Mouse (Mus musculus): ENCODE measurements around the gene Hoxd13. TPM values are rescaled to one million over a fixed set of nuclear protein-coding genes. Genes with fewer than 3 reads are reported as not detected.

The Hoxd13 gene
- polyA plus RNA-seq, 1 experiment, result 0.04 TPM

DNA sequence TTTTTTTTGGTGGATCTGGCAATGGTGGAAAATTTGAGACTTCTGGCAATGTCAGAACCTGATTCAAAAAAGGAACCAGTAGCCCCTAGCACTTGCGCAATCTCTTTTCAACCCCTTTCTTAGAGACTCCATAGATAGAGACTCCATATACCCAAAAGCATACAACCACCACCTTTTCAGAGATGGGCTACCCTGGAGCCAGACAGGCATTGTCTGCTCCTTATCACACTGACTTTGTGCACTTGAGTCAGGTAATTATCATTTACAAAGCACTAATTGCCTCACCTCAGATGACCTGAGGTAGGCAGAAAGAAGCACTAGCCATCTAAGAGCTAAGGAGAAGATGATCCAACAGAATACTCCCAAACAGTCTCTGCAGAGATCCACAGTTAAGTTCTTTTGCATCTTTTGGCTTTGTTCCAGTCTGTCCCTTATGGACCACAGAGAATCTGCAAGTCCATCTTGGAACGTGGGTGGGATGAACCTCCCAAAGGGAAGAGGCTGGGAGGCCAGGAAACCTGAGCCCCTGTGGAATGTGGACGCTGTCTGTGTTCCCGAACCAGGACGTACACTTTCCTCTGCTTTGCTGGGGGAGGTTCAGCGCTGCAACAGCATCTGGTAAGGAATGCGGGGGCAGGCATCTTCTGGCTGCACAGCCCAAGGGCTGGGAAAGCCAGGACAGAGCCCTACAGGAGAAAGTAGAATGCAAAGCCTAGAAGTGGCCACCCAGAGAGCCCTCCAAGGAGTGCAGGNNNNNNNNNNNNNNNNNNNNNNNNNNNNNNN lies 20.8 kb upstream of the Hoxd13 start:
- no peak for DNase-seq
- TF ChIP-seq POLR2A (IDR thresholded peaks at IDR 0.05; ENCODE audit: control insufficient read depth, extremely low read depth, insufficient read depth, low read length, poor library complexity), result no peak
- TF ChIP-seq CTCF (IDR thresholded peaks at IDR 0.05; ENCODE audit: borderline replicate concordance, control insufficient read depth, extremely low read depth, insufficient read depth, low read length, poor library complexity), result no peak
- Histone ChIP-seq H3K36me3 (ENCODE audit: control insufficient read depth, insufficient read depth, low read length) (no peaks in the 10 kb centered on the region), H3K4me3 (ENCODE audit: control insufficient read depth, insufficient read depth, low read length) (no peak overlapping the region), H3K27me3 (ENCODE audit: control insufficient read depth, insufficient read depth, low read length) (peaks cover 21% of the 10 kb centered on the region), H3K4me1 (replicated peaks; ENCODE audit: control insufficient read depth, insufficient read depth, low read length) (no peaks in the 10 kb centered on the region), H3K27ac (ENCODE audit: control insufficient read depth, insufficient read depth, low read length) (no peak overlapping the region)
- 35% methylated on average over 7 of the region's 7 CpGs for WGBS

DNA sequence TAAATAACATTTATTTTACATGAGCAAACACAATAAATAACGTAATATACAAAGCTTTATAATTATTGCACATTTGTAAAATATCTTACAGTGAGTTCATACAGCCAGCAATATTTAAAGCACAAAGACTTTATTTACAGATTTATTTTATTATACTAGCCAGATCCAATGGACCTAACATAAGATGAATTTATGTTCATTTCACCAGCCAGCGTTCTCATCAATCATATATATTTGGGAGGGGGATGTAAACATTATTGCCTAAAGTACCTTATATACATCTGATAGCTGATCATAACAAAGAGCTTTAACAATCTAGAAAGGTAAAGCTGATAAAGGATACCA lies 15.1 kb upstream of the Hoxd13 start:
- no peaks in the 10 kb centered on the region for H3K36me3 ChIP-seq (ENCODE audit: control insufficient read depth, insufficient read depth, low read length)
- H3K27me3 ChIP-seq (ENCODE audit: control insufficient read depth, insufficient read depth, low read length), result peaks cover 30% of the 10 kb centered on the region
- no peak overlapping the region for H3K4me3 ChIP-seq (ENCODE audit: control insufficient read depth, insufficient read depth, low read length)
- H3K4me1 ChIP-seq (replicated peaks; ENCODE audit: control insufficient read depth, insufficient read depth, low read length), result no peaks in the 10 kb centered on the region
- no peak overlapping the region for H3K27ac ChIP-seq (ENCODE audit: control insufficient read depth, insufficient read depth, low read length)
- TF ChIP-seq CTCF (IDR thresholded peaks at IDR 0.05; ENCODE audit: borderline replicate concordance, control insufficient read depth, extremely low read depth, insufficient read depth, low read length, poor library complexity), result no peak
- no peak for TF ChIP-seq POLR2A (IDR thresholded peaks at IDR 0.05; ENCODE audit: control insufficient read depth, extremely low read depth, insufficient read depth, low read length, poor library complexity)
- DNase-seq, result no peak
- WGBS, result 50% methylated on average over 2 of the region's 2 CpGs

DNA sequence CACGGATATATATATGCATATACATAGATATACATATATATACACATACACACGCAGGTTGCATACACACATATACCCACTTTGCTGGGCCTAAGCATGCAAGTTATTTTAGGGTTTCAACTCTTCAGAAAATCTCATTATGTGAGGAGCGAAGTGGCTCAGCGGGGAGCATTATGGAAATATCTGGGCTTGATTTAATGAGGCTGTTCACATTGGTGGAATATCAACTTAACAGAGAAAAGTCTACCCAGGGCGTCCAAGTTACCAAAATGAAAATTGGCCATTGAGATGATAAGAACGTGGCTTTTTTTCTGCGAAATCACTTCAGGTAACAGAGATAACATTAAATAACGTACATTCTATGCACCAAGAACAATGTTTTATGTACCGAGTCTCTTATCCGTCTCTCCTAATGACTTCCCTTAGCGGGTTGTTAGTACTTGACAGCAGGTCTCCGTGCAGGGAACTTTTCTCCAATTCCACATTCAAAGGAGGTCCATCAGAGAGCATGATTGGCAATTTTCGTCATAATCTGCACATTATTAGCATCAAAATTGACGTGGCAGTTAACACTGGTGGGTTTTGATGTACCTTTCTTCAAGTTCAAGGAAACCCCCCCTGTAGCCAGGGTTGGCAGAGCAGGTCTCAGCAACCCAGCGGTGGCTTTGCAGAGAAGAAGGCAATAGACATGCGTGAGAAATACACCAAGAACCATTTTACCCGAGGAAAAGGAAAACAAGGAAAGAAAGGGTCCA lies 14.2 kb upstream of the Hoxd13 start:
- WGBS, result 23% methylated on average over 17 of the region's 17 CpGs
- TF ChIP-seq CTCF (IDR thresholded peaks at IDR 0.05; ENCODE audit: borderline replicate concordance, control insufficient read depth, extremely low read depth, insufficient read depth, low read length, poor library complexity) (no peak), POLR2A (IDR thresholded peaks at IDR 0.05; ENCODE audit: control insufficient read depth, extremely low read depth, insufficient read depth, low read length, poor library complexity) (no peak)
- H3K27me3 ChIP-seq (ENCODE audit: control insufficient read depth, insufficient read depth, low read length), result peaks cover 35% of the 10 kb centered on the region
- no peaks in the 10 kb centered on the region for H3K36me3 ChIP-seq (ENCODE audit: control insufficient read depth, insufficient read depth, low read length)
- no peak for DNase-seq
- H3K27ac ChIP-seq (ENCODE audit: control insufficient read depth, insufficient read depth, low read length), result no peak overlapping the region
- no peaks in the 10 kb centered on the region for H3K4me1 ChIP-seq (replicated peaks; ENCODE audit: control insufficient read depth, insufficient read depth, low read length)
- no peak overlapping the region for H3K4me3 ChIP-seq (ENCODE audit: control insufficient read depth, insufficient read depth, low read length)

DNA sequence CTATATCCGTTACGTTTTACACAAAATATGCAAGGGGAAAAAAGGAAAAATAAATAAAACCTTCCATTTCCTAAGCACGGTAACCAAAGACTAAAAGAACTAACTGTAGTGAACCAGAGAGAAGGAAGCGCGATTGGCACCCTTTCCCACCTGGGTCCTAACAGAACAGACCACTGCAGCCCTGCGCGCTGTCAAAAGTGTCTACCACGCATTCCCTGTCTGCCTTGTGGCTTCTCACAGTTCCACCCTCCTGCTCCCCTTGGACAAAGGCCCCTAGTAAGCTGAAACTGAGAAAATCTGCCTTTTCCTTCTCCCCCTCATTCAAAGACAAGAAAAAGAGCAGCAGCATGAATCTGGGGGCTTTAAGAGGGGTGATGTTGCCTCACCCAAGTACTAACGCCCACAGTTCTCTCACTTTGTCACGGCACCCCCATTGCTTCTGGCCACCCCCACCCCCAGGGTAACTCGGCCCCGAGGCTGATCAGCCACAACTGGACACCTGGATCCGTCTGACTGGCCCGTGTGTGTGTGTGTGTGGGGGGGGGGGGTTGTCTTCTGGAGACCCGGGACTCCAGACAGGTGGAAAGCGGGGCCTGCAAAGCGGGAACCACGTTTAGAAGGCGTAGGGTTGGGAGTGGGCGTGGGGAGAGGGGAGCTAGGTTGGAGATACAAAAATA lies 13.2 kb upstream of the Hoxd13 start:
- peaks cover 38% of the 10 kb centered on the region for H3K27me3 ChIP-seq (ENCODE audit: control insufficient read depth, insufficient read depth, low read length)
- no peak overlapping the region for H3K27ac ChIP-seq (ENCODE audit: control insufficient read depth, insufficient read depth, low read length)
- DNase-seq, result no peak
- TF ChIP-seq CTCF (IDR thresholded peaks at IDR 0.05; ENCODE audit: borderline replicate concordance, control insufficient read depth, extremely low read depth, insufficient read depth, low read length, poor library complexity) (no peak), POLR2A (IDR thresholded peaks at IDR 0.05; ENCODE audit: control insufficient read depth, extremely low read depth, insufficient read depth, low read length, poor library complexity) (no peak)
- no peaks in the 10 kb centered on the region for H3K36me3 ChIP-seq (ENCODE audit: control insufficient read depth, insufficient read depth, low read length)
- H3K4me1 ChIP-seq (replicated peaks; ENCODE audit: control insufficient read depth, insufficient read depth, low read length), result no peaks in the 10 kb centered on the region
- no peak overlapping the region for H3K4me3 ChIP-seq (ENCODE audit: control insufficient read depth, insufficient read depth, low read length)
- 21% methylated on average over 20 of the region's 20 CpGs for WGBS

DNA sequence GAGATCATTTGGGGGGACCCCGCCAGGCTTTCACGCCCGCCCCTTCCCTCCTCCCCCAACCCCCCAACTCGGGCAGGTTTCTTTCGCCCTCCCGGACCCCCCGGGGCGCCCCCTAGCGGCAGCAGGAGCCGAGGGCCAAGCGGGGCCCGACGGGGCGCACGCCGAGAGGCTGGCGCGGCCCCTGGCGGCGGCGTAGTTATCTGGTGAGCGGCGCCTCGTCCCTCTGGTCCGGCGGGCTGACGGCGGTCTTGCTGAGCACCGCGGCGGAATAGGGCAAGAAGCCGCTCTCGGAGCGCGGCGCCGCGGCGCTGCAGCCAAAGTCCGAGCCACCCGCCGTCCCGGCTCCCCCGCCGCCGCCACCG lies 12.7 kb upstream of the Hoxd13 start:
- no peak overlapping the region for H3K4me3 ChIP-seq (ENCODE audit: control insufficient read depth, insufficient read depth, low read length)
- TF ChIP-seq POLR2A (IDR thresholded peaks at IDR 0.05; ENCODE audit: control insufficient read depth, extremely low read depth, insufficient read depth, low read length, poor library complexity) (no peak), CTCF (IDR thresholded peaks at IDR 0.05; ENCODE audit: borderline replicate concordance, control insufficient read depth, extremely low read depth, insufficient read depth, low read length, poor library complexity) (no peak)
- peaks cover 38% of the 10 kb centered on the region for H3K27me3 ChIP-seq (ENCODE audit: control insufficient read depth, insufficient read depth, low read length)
- no peaks in the 10 kb centered on the region for H3K4me1 ChIP-seq (replicated peaks; ENCODE audit: control insufficient read depth, insufficient read depth, low read length)
- WGBS, result 7% methylated on average over 41 of the region's 47 CpGs
- H3K36me3 ChIP-seq (ENCODE audit: control insufficient read depth, insufficient read depth, low read length), result no peaks in the 10 kb centered on the region
- no peak for DNase-seq
- H3K27ac ChIP-seq (ENCODE audit: control insufficient read depth, insufficient read depth, low read length), result no peak overlapping the region

DNA sequence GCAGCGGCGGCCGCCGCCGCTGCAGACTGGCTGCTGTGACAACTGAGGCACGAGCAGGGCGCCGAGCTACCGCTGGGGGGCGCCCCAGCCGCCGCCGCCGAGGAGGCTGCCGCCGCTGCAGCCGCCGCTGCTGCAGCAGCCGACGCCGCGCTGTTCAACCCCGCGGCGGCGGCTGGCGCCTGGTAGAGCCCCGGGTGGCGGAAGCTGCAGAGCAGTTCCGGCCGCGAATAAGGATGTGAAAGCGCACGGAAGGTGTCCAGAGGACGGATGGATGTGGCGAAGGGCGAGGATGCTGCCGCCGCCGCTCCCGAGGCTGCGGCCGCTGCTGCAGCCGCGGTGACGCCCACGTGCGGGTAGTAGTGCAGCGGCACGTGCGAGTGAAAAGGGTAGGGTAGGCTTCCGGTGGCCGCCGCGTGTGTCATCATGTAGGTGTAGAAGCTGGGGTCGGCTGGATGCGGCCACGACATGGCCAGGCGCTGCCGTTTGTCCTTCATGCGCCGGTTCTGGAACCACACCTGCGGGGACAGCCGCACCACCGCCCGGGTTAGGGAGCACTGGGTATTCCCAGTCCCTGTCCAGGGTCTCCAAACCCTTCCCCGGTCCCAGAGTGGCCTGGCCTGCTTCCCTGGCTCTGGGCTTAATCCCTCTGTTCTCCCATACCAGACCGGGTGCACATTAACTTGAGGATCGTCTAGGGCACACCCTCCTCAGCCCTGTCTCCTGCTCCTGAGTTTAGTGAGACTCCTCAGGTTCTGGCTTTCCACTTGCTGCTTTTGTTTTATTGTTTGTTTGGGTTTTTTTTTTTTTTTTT lies 12.1 kb upstream of the Hoxd13 start:
- Histone ChIP-seq H3K4me3 (ENCODE audit: control insufficient read depth, insufficient read depth, low read length) (no peak overlapping the region), H3K27ac (ENCODE audit: control insufficient read depth, insufficient read depth, low read length) (no peak overlapping the region), H3K27me3 (ENCODE audit: control insufficient read depth, insufficient read depth, low read length) (peaks cover 34% of the 10 kb centered on the region), H3K36me3 (ENCODE audit: control insufficient read depth, insufficient read depth, low read length) (no peaks in the 10 kb centered on the region), H3K4me1 (replicated peaks; ENCODE audit: control insufficient read depth, insufficient read depth, low read length) (no peaks in the 10 kb centered on the region)
- WGBS, result 4% methylated on average over 68 of the region's 69 CpGs
- TF ChIP-seq POLR2A (IDR thresholded peaks at IDR 0.05; ENCODE audit: control insufficient read depth, extremely low read depth, insufficient read depth, low read length, poor library complexity) (no peak), CTCF (IDR thresholded peaks at IDR 0.05; ENCODE audit: borderline replicate concordance, control insufficient read depth, extremely low read depth, insufficient read depth, low read length, poor library complexity) (no peak)
- no peak for DNase-seq
